Mouse (Mus musculus) embryonic facial prominence, embryonic 10.5 days (tissue): ENCODE results near the gene Klhl36. TPM values are rescaled to one million over a fixed set of nuclear protein-coding genes. Genes with fewer than 3 reads are reported as not detected.

Experiments used
- DNase-seq: peaks from one replicate; pipeline ENCODE4 v3.0.0-alpha.2; 2017; ENCODE audit warnings: low spot score
- H3K27ac ChIP-seq: fragments of 300-500 bp; sonication (generic); replicated peaks from 2 replicates; pipeline ENCODE4 v1.5.1; 2016; ENCODE audit warnings: mild to moderate bottlenecking
- H3K27me3 ChIP-seq: fragments of 300-500 bp; sonication (generic); replicated peaks from 2 replicates; pipeline ENCODE4 v1.6.1; 2016; ENCODE audit warnings: low read depth, mild to moderate bottlenecking; ENCODE audit not compliant: poor library complexity, severe bottlenecking
- H3K36me3 ChIP-seq: fragments of 300-500 bp; sonication (generic); replicated peaks from 2 replicates; pipeline ENCODE4 v1.6.1; 2016; ENCODE audit warnings: mild to moderate bottlenecking, moderate library complexity
- H3K4me1 ChIP-seq: fragments of 300-500 bp; sonication (generic); 2 replicates; pipeline ENCODE4 v1.6.1; 2016
- H3K4me3 ChIP-seq: fragments of 300-500 bp; sonication (generic); 2 replicates; pipeline ENCODE4 v1.5.1; 2016; ENCODE audit warnings: mild to moderate bottlenecking, moderate library complexity
- H3K9me3 ChIP-seq: fragments of 300-500 bp; sonication (generic); 2 replicates; pipeline ENCODE4 v1.6.1; 2016; ENCODE audit warnings: mild to moderate bottlenecking
- WGBS: fragments of 180-500 bp; shearing (Covaris S2); methylation state at CpG from one replicate; pipeline ENCODE4 v1.1.7; 2016; 5-methylcytosine and 5-hydroxymethylcytosine counted together
- polyA plus RNA-seq: library from polyadenylated mRNA; unstranded; fragments of >200 nt; fragmentation: Nextera tagmentation; extraction: Ambion mirVana; gene quantifications from 2 replicates; pipeline ENCODE4 v1.2.1, GENCODE M21; 2016

Klhl36 gene
- polyA plus RNA-seq, 1 experiment from 2014 or later = 11.3 TPM

- Histone ChIP-seq H3K4me3 (no peak overlapping the region), H3K4me1 (peaks cover 86% of the 10 kb centered on the region), H3K36me3 (peaks cover 8% of the 10 kb centered on the region), H3K27me3 (no peaks in the 10 kb centered on the region), H3K27ac (peak overlapping the region; percentile 32), H3K9me3 (no peaks in the 10 kb centered on the region)
- WGBS = 49% methylated on average over 4 of the region's 4 CpGs
- DNase-seq = no peak
Observed at GRCm38 (mm10) chr8:119827721-119828153, 34.3 kb upstream of the Klhl36 start.

GRCm38 (mm10) chr8:119829015-119829414 lies 33.1 kb upstream of the Klhl36 start:
- Histone ChIP-seq H3K4me1 (peaks cover 97% of the 10 kb centered on the region), H3K27ac (no peak overlapping the region; the same call in none of the 2 replicates)

GRCm38 (mm10) chr8:119829420-119829819 lies 32.6 kb upstream of the Klhl36 start:
- H3K27ac ChIP-seq = peak overlapping the region; percentile 85
- H3K4me3 ChIP-seq = no peak overlapping the region

More at GRCm38 (mm10) chr8:119829015-119829414, 33.1 kb upstream of the Klhl36 start:
- no peak for DNase-seq
- WGBS = 72% methylated on average over 10 of the region's 10 CpGs
- H3K4me3 ChIP-seq = no peak overlapping the region
- H3K36me3 ChIP-seq = peaks cover 10% of the 10 kb centered on the region
- H3K27me3 ChIP-seq = no peaks in the 10 kb centered on the region
- no peaks in the 10 kb centered on the region for H3K9me3 ChIP-seq

GRCm38 (mm10) chr8:119829870-119830580 lies 32.0 kb upstream of the Klhl36 start:
- 35% methylated on average over 16 of the region's 16 CpGs for WGBS
- Histone ChIP-seq H3K36me3 (peaks cover 20% of the 10 kb centered on the region), H3K4me3 (peak overlapping the region; percentile 35), H3K4me1 (peaks cover 94% of the 10 kb centered on the region), H3K9me3 (no peaks in the 10 kb centered on the region), H3K27me3 (no peaks in the 10 kb centered on the region), H3K27ac (peak overlapping the region; percentile 85)
- DNase-seq = peak; percentile 70

More at GRCm38 (mm10) chr8:119829420-119829819, 32.6 kb upstream of the Klhl36 start:
- Histone ChIP-seq H3K36me3 (peaks cover 14% of the 10 kb centered on the region), H3K9me3 (no peaks in the 10 kb centered on the region), H3K4me1 (peaks cover 97% of the 10 kb centered on the region), H3K27me3 (no peaks in the 10 kb centered on the region)
- DNase-seq = no peak
- WGBS = 75% methylated on average over 13 of the region's 13 CpGs

GRCm38 (mm10) chr8:119830589-119830988 lies 31.5 kb upstream of the Klhl36 start:
- Histone ChIP-seq H3K27ac (peak overlapping the region; percentile 85; the same call in 1 of the 2 replicates), H3K4me3 (peak overlapping the region; percentile 35), H3K27me3 (no peaks in the 10 kb centered on the region), H3K4me1 (peaks cover 96% of the 10 kb centered on the region), H3K36me3 (peaks cover 24% of the 10 kb centered on the region), H3K9me3 (no peaks in the 10 kb centered on the region)
- DNase-seq = peak; percentile 40
- 69% methylated on average over 7 of the region's 7 CpGs for WGBS

- Histone ChIP-seq H3K4me3 (peak overlapping the region; percentile 36), H3K36me3 (peaks cover 25% of the 10 kb centered on the region), H3K27me3 (no peaks in the 10 kb centered on the region), H3K27ac (peak overlapping the region; percentile 85), H3K4me1 (peaks cover 92% of the 10 kb centered on the region), H3K9me3 (no peaks in the 10 kb centered on the region)
- DNase-seq = peak; percentile 62
- WGBS = 54% methylated on average over 20 of the region's 20 CpGs
Observed at GRCm38 (mm10) chr8:119831336-119831995, 30.6 kb upstream of the Klhl36 start.

- no peaks in the 10 kb centered on the region for H3K9me3 ChIP-seq
- peak overlapping the region; percentile 85 for H3K27ac ChIP-seq
- H3K27me3 ChIP-seq = no peaks in the 10 kb centered on the region
- peaks cover 32% of the 10 kb centered on the region for H3K36me3 ChIP-seq
- WGBS = 70% methylated on average over 7 of the region's 7 CpGs
- peaks cover 92% of the 10 kb centered on the region for H3K4me1 ChIP-seq
- peak overlapping the region; percentile 36 for H3K4me3 ChIP-seq
- no peak for DNase-seq
Observed at GRCm38 (mm10) chr8:119832101-119832617, 29.9 kb upstream of the Klhl36 start.

GRCm38 (mm10) chr8:119832931-119833330 lies 29.1 kb upstream of the Klhl36 start:
- peak overlapping the region; percentile 85 for H3K27ac ChIP-seq
- peak overlapping the region; percentile 36 for H3K4me3 ChIP-seq
- DNase-seq = peak; percentile 60
- H3K27me3 ChIP-seq = no peaks in the 10 kb centered on the region
- peaks cover 92% of the 10 kb centered on the region for H3K4me1 ChIP-seq
- WGBS = 10% methylated on average over 5 of the region's 5 CpGs
- peaks cover 39% of the 10 kb centered on the region for H3K36me3 ChIP-seq
- H3K9me3 ChIP-seq = no peaks in the 10 kb centered on the region

- Histone ChIP-seq H3K4me1 (peaks cover 92% of the 10 kb centered on the region), H3K9me3 (no peaks in the 10 kb centered on the region), H3K27ac (0 out of 2 replicates have a peak overlapping the region, but pooled peaks have one; percentile 24), H3K27me3 (no peaks in the 10 kb centered on the region), H3K36me3 (peaks cover 39% of the 10 kb centered on the region), H3K4me3 (no peak overlapping the region)
- WGBS = 81% methylated on average over 6 of the region's 6 CpGs
- no peak for DNase-seq
Observed at GRCm38 (mm10) chr8:119834676-119835075, 27.4 kb upstream of the Klhl36 start.

GRCm38 (mm10) chr8:119835270-119835669 lies 26.8 kb upstream of the Klhl36 start:
- H3K36me3 ChIP-seq = peaks cover 36% of the 10 kb centered on the region
- 91% methylated on average over 5 of the region's 5 CpGs for WGBS
- peaks cover 90% of the 10 kb centered on the region for H3K4me1 ChIP-seq

GRCm38 (mm10) chr8:119836831-119837230 lies 25.2 kb upstream of the Klhl36 start:
- peaks cover 88% of the 10 kb centered on the region for H3K4me1 ChIP-seq
- no peaks in the 10 kb centered on the region for H3K9me3 ChIP-seq
- WGBS = 79% methylated on average over 4 of the region's 4 CpGs
- no peak for DNase-seq
- H3K27me3 ChIP-seq = no peaks in the 10 kb centered on the region
- H3K4me3 ChIP-seq = peak overlapping the region; percentile 81
- peaks cover 33% of the 10 kb centered on the region for H3K36me3 ChIP-seq
- peak overlapping the region; percentile 61 for H3K27ac ChIP-seq

More at GRCm38 (mm10) chr8:119835270-119835669, 26.8 kb upstream of the Klhl36 start:
- no peak overlapping the region for H3K27ac ChIP-seq
- H3K4me3 ChIP-seq = no peak overlapping the region
- no peaks in the 10 kb centered on the region for H3K9me3 ChIP-seq
- H3K27me3 ChIP-seq = no peaks in the 10 kb centered on the region
- no peak for DNase-seq

- Histone ChIP-seq H3K36me3 (peaks cover 33% of the 10 kb centered on the region), H3K9me3 (no peaks in the 10 kb centered on the region), H3K4me3 (peak overlapping the region; percentile 81), H3K27ac (peak overlapping the region; percentile 61), H3K27me3 (no peaks in the 10 kb centered on the region; the same call in 1 of the 2 replicates), H3K4me1 (peaks cover 81% of the 10 kb centered on the region)
- no peak for DNase-seq
- 54% methylated on average over 10 of the region's 10 CpGs for WGBS
Observed at GRCm38 (mm10) chr8:119837553-119838071, 24.5 kb upstream of the Klhl36 start.
